8 mouse cellular contexts compared by ENCODE assay signal in genomic region chr17:15194894-15195461, GRCm38 (mm10).
DNase-seq lines count a peak whose midpoint lies in the region; ATAC-seq lines count a peak whose summit lies in the region.

No protein-coding gene starts in this region.

- ATAC-seq in heart, embryonic 11.5 days (replicated peaks; ENCODE audit: insufficient number of reproducible peaks, low FRiP score, low TSS enrichment), result no peak
- ATAC-seq in hindbrain, embryonic 12.5 days (ENCODE audit: low FRiP score), result peak; percentile 66
- peak; percentile 54 for ATAC-seq in midbrain, embryonic 14.5 days (ENCODE audit: low FRiP score, low TSS enrichment)
- ATAC-seq in activated CD4-positive, CD25-positive, alpha-beta regulatory T cell, adult 4 months, result no peak

- H3K4me3 ChIP-seq in heart, embryonic 11.5 days (ENCODE audit: low read depth, low read length), result no peak overlapping the region
- H3K4me3 ChIP-seq in heart, embryonic 10.5 days, result no peak overlapping the region
- no peak overlapping the region for H3K4me3 ChIP-seq in hindbrain, embryonic 12.5 days
- H3K4me3 ChIP-seq in midbrain, embryonic 14.5 days (replicated peaks; ENCODE audit: low read depth, low read length), result no peak overlapping the region

- 18% methylated on average over 7 of the region's 7 CpGs for WGBS in heart, embryonic 11.5 days (ENCODE audit: insufficient replicate concordance)
- 9% methylated on average over 7 of the region's 7 CpGs for WGBS in heart, embryonic 10.5 days
- WGBS in hindbrain, embryonic 12.5 days, result 13% methylated on average over 7 of the region's 7 CpGs
- 5% methylated on average over 7 of the region's 7 CpGs for WGBS in midbrain, embryonic 14.5 days

- H3K27ac ChIP-seq in heart, embryonic 11.5 days (ENCODE audit: low read depth, low read length), result no peak overlapping the region
- no peak overlapping the region for H3K27ac ChIP-seq in heart, embryonic 10.5 days
- H3K27ac ChIP-seq in hindbrain, embryonic 12.5 days, result peak overlapping the region; percentile 46
- peak overlapping the region; percentile 9; the same call in 1 of the 2 replicates for H3K27ac ChIP-seq in midbrain, embryonic 14.5 days (replicated peaks; ENCODE audit: low read depth, low read length)

- no peak for DNase-seq in heart, embryonic 10.5 days (ENCODE audit: low spot score)
- peak; percentile 53 for DNase-seq in embryo, embryonic 9.5 days (ENCODE audit: extremely low spot score)
- peak; percentile 80 for DNase-seq in midbrain, embryonic 14.5 days
- no peak for DNase-seq in spleen, adult 18-20 months
- DNase-seq in thymus, postnatal 0 days (ENCODE audit: low spot score), result no peak

- H3K4me2 ChIP-seq in heart, embryonic 11.5 days, result no peak overlapping the region
- no peak overlapping the region for H3K4me2 ChIP-seq in hindbrain, embryonic 12.5 days (replicated peaks)
- H3K4me2 ChIP-seq in midbrain, embryonic 14.5 days (ENCODE audit: low read length), result 0 out of 2 replicates have a peak overlapping the region, but pooled peaks have one; percentile 15

- H3K36me3 ChIP-seq in heart, embryonic 11.5 days (ENCODE audit: control insufficient read depth, insufficient read depth, low read length), result no peaks in the 10 kb centered on the region
- no peaks in the 10 kb centered on the region for H3K36me3 ChIP-seq in heart, embryonic 10.5 days
- H3K36me3 ChIP-seq in hindbrain, embryonic 12.5 days, result no peaks in the 10 kb centered on the region
- no peaks in the 10 kb centered on the region for H3K36me3 ChIP-seq in midbrain, embryonic 14.5 days (ENCODE audit: control insufficient read depth, insufficient read depth, low read length)

- H3K4me1 ChIP-seq in heart, embryonic 11.5 days (ENCODE audit: control insufficient read depth, insufficient read depth, low read length), result peaks cover 7% of the 10 kb centered on the region; the same call in 1 of the 2 replicates
- peaks cover 18% of the 10 kb centered on the region for H3K4me1 ChIP-seq in heart, embryonic 10.5 days
- H3K4me1 ChIP-seq in hindbrain, embryonic 12.5 days, result peaks cover 23% of the 10 kb centered on the region
- peaks cover 21% of the 10 kb centered on the region for H3K4me1 ChIP-seq in midbrain, embryonic 14.5 days (ENCODE audit: control insufficient read depth, insufficient read depth, low read length)

- H3K27me3 ChIP-seq in heart, embryonic 11.5 days (ENCODE audit: control insufficient read depth, insufficient read depth, low read length), result peaks cover 4% of the 10 kb centered on the region
- H3K27me3 ChIP-seq in heart, embryonic 10.5 days (ENCODE audit: insufficient read depth, poor library complexity, severe bottlenecking), result no peaks in the 10 kb centered on the region
- peaks cover 5% of the 10 kb centered on the region for H3K27me3 ChIP-seq in hindbrain, embryonic 12.5 days
- no peaks in the 10 kb centered on the region for H3K27me3 ChIP-seq in midbrain, embryonic 14.5 days (ENCODE audit: control insufficient read depth, insufficient read depth, low read length)

- peak overlapping the region; percentile 56; the same call in 1 of the 2 replicates for H3K9ac ChIP-seq in heart, embryonic 11.5 days (ENCODE audit: low read depth, low read length)
- no peak overlapping the region for H3K9ac ChIP-seq in hindbrain, embryonic 12.5 days
- H3K9ac ChIP-seq in midbrain, embryonic 14.5 days (replicated peaks; ENCODE audit: low read length), result no peak overlapping the region; the same call in 1 of the 2 replicates

- no peaks in the 10 kb centered on the region for H3K9me3 ChIP-seq in heart, embryonic 11.5 days (replicated peaks; ENCODE audit: control insufficient read depth, low read length)
- H3K9me3 ChIP-seq in heart, embryonic 10.5 days, result no peaks in the 10 kb centered on the region
- H3K9me3 ChIP-seq in hindbrain, embryonic 12.5 days (replicated peaks), result no peaks in the 10 kb centered on the region
- H3K9me3 ChIP-seq in midbrain, embryonic 14.5 days (ENCODE audit: control insufficient read depth, low read length), result no peaks in the 10 kb centered on the region

Comparison
In these comparisons a context has a peak if more than half of its experiments do, and no peak if none do; other contexts are left out.
1. ATAC-seq: peak in hindbrain, embryonic 12.5 days (single experiment) and midbrain, embryonic 14.5 days (single experiment); none in heart, embryonic 11.5 days (single experiment) and activated CD4-positive, CD25-positive, alpha-beta regulatory T cell, adult 4 months (single experiment).
2. H3K27ac ChIP-seq: peak in hindbrain, embryonic 12.5 days (single experiment) and midbrain, embryonic 14.5 days (single experiment); none in heart, embryonic 11.5 days (single experiment) and heart, embryonic 10.5 days (single experiment).
3. DNase-seq: peak in embryo, embryonic 9.5 days (single experiment) and midbrain, embryonic 14.5 days (single experiment); none in heart, embryonic 10.5 days (single experiment), spleen, adult 18-20 months (0 of 2) and thymus, postnatal 0 days (single experiment).